Mouse (Mus musculus) embryo, embryonic 11.5 days (tissue): Measurements from ENCODE around the gene Ogfod2.

ENCODE experiments used
- DNase-seq: peaks from one replicate; pipeline ENCODE4 v3.0.0-alpha.2; 2012; ENCODE audit warnings: low read depth, low spot score

Ogfod2 gene

DNA sequence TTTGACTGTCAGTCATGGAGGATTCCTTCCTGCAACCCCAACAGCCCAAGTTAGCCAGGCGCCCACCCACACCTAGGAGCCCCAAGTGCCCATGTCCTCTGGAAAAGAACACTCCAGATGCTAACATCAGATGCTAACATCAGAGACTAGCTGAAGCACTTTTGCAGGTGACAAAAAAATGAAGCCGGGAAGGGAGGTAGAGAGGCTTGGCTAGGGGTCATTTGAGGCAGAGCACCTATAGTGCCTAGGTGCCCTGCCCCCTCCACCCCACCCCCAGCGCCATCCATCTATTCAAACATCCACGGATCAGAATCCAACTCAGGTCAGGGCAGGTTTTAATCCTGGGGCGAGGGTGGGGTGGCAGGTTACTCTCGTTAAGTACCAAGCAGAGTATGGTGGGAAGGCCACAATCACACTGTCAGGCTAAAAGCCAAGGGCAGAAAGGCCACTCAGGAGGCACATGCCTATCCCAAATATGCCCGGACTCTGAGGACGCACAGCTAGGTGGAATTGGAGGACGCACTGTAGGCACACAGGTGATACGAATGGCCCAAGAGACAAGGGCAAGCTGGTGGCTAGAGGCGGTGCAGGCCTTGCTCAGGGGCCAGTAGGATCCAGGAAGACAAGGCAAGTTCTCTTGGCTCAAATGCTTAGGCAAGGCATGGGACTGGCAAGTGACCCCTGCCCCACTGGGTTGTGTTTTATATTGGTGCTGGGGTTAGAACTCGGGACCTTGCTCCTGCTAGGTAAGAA, 18.1 kb upstream of the Ogfod2 start:
- DNase-seq: no peak

DNA sequence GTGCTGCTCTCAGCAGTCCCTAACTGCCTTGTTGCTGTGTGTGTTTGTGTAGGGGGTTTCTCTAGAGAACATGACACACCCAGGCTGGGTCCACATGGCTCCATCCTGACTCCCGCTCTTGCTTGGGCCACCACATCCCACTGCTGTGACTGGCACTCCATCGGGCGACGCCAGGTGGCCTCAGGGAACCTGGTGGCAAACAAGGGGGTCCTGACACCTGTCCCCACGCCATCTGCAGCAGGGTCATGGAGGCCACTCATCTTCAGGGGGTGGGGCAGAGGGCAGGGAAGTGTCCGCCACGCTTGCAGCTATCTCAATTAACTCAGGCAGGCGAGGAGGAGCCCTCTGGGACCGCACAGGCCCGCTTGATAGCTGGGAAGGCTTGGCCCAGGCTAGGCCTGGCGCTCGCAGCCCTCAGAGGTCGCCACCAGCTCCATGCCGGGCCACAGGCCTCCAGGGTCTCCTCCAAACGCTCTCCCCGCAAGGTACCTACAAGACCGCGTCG, 17.0 kb upstream of the Ogfod2 start:
- DNase-seq: no peak

DNA sequence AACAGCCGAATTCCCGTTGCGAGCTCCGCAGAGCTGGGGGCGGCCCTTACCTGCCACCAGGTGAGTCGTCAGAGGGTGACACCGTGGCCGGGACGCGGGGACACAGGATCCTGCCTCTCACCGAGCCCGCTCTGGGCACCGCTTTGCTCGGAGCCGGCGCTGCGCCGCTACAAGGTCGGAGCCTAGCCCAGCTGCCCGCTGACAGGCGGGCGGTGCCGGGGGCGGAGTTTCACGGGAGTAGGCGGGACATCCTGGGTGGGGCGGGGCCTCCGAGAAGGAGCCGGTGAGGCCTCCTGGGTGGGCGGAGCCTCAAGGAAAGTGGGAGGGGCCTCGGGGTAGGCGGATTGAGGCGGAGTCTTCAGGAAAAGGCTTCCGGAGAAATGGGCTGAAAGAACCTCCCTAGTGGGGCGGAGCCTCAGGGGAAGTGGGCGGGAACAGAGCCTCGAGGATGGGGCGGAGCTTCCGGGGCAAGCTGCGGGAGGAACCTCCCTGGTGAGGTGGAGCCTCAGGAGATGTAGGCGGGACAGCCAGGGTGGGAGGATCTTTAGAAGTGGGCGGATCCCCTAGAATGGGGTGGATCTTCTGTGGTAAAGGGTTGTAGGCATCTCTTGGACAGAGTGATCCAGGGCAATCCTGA, 16.4 kb upstream of the Ogfod2 start, which contains the start of gene Abcb9:
Gene Abcb9 (minus strand): TSS at position 203 of the 637 bp plus-strand sequence.
- peak; percentile 73 for DNase-seq

DNA sequence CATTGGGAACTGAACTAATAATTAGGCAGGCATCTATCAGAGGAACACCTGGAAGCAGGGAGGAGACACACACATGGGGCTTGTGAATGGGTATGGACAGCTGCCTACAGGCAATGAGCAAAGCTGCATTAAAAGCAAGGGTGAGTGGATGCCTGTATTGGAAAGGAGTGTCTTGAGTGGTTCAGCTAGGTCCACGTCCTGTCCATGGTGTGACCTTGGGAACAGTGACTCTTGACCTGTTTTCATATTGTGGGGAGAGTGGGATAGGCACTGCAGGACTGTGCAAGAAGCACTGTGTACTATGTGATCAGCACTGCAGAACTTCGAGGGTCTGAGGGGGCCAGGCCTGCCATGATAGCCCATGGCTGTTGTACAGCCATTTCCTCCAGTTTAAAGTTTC, 13.2 kb upstream of the Ogfod2 start:
- DNase-seq: no peak

DNA sequence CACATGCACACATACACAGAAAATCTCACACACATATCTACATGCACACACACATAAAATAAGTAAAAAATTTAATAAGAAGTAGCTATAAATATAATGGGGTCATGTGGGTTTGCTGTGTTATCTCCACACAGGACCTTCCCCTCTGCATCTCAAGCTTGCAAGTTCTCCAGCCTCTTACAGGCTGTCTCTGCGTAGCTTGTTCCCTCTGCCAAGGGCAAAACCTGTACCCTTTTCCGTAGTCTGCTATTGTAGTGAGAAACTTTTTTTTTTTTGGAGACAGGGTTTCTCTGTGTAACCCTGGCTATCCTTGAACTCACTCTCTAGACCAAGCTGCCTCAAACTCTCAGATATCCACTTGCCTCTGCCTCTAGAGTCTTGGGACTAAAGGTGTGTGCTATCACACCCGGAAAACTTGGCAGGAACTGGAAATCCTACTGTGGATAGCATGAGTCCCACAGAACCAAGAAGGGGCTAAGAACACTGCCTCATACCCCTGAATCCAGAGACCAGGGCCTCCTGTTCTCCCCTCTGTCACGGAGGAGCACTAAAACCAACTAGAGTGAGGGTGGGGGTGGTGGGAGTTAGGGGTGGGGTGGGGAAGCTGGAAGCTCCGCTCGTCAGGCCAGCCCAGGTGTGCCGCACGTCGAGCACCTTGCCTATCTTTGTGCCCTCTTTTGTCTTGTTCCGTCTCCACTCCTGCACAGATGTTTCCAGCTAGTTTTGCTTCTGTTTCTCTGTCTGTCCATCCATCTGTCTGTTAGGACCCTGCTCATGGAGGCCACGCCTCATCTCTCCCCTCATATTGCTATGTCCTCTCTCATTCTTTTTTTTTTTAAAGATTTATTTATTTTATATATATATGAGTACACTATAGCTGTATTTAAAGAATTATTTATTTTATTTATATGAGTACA, 11.7 kb upstream of the Ogfod2 start:
- no peak for DNase-seq

DNA sequence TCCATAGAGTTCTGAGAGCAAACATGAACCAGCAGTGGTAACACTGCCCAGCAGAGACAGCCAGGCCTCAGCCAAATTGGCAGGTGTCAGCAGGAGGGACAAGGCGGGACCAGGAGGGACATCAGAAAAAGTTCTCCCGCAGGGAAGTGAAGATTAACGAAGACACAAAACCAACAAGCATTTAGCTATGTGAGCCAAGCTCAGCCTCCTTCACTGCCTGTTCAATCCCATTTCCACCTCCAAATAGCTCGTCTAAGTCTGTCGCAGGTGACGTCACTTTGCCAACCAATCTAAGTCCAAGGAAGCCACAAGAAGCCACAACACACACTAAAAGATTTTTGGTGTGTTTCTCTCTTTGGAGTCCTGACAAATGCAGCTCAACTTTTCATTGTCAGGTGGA, 9.8 kb upstream of the Ogfod2 start:
- no peak for DNase-seq

DNA sequence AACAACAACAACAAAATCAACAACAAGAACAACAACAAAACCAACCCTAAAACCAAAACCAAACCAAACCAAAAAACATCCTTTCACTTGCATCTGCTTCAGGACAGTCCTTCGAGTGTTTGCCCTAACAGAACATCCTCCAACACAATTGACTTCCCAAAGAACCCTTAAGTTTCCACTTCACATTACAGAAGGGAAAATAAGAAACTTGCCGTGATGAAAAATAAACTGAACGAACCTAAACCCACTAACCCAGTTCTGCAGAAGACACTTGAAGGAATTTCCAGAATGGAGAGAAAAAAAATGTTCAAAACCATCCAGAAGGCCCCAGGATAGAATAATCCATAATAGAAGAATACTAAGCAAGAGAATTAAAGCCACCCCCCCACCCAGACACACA, 9.1 kb upstream of the Ogfod2 start:
- DNase-seq: no peak

DNA sequence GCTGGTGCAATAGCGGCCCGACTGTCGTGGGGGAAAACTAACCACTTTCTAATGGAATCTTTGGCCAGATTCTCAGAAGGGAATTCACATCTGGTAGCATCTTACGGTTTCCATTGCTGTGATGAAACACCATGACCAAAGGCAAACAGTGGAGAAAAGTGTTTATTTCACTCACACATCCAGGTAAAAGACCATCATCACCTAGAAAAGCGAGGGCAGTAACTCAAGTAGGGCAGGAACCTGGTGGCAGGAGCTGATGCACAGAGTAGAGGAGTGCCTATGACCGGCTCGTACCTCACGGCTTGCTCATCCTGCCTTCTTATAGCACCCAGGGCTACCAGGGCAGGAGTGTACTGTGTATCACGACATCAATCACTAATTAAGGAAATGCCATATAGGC, 8.5 kb upstream of the Ogfod2 start:
- no peak for DNase-seq

DNA sequence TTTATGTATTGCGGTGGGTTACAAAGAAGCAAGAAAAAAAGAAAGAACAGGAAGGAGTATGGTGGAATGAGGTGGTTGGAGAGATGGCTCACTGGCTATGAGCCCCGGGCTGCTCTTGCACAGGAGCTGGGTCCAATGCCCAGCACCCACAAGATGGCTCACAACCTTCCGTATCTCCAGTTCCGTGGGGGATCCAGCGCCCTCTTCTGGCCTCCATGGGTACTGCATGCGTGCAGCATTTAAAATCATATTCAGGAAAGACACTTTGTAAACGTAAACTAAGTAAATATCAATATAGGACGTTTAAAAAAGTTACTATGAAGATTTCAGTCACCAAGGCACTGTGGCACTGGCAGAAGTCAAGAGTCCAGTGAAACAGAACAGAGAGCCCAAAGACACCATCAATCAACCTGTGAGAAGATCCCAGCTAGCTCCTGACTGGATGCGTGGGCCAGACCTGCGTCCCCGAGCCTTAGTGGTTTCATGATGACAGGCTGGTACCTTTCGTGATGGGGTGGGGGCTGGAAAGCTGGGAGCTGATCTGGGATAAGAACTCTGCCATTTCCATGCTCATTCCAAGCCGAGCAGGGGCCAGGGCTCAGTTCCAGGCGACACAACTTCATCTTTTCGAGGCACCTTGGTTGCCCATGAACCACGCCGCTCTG, 888 bp upstream of the Ogfod2 start:
- DNase-seq: no peak

DNA sequence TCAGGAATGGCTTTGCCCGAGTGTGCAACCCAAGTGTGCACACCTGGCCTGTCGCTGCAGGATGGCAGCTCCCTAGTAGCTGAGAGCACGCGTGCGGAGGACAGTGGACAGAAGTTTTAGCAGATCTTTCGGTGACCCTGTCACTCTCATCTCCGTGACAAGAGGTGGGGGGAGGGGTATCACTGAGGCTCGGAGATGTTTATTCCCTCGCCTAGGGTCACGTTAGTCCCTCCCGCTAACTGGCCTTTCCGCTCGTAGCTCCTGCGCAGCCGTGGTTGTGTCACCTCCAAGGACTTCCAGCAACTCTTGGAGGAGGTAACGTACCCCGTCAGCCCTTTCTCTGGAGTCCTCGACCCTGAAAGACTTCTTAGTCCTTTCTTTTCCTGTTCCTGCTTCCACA, 434 bp downstream of the Ogfod2 start:
- no peak for DNase-seq

DNA sequence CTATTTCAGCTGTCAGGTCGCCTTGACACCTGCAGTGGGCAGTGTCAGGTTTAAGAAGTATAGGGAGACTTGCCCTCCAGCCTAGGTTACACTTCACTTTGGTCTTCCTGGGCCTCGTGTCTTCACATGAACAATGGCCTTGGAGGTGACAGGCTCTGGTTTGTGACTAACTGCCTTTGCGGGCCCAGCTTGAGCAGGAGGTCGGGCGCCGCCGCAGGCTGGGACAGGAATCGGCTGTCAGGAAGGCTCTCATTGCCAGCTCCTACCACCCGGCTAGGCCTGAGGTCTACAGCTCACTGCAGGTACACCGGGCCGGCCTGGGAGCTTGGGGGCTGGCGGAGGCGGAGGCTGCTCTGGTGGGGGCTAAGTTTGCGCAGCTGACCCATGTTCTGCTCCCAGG, 933 bp downstream of the Ogfod2 start:
- no peak for DNase-seq

DNA sequence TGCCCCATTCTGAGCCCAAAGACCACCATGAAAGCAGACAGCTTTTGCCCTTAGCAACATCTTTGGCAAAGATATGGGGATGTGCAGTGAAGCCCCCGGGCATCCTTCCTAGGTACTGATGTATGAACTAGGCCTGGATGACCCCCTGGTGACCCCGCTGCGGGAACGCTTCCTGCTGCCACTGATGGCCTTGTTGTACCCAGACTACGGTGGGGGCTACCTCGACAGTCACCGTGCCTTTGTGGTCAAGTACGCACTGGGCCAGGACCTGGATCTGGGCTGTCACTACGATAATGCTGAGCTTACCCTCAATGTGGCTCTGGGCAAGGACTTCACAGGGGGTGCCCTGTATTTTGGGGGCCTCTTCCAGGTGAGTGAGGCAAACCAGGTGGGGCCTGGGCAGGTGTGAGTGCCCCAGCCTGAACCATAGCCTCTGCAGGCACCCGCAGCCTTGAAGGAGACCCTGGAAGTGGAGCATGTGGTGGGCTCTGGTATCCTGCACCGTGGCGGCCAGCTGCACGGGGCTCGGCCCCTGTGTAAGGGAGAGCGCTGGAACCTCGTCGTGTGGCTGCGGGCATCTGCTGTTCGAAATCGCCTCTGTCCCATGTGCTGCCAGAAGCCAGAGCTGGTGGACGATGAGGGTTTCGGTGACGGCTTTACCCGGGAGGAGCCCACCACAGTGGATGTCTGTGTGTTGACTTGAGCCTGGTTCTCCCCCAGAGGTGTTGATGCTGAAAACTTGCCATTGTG, 2.4 kb downstream of the Ogfod2 start:
- DNase-seq: no peak

DNA sequence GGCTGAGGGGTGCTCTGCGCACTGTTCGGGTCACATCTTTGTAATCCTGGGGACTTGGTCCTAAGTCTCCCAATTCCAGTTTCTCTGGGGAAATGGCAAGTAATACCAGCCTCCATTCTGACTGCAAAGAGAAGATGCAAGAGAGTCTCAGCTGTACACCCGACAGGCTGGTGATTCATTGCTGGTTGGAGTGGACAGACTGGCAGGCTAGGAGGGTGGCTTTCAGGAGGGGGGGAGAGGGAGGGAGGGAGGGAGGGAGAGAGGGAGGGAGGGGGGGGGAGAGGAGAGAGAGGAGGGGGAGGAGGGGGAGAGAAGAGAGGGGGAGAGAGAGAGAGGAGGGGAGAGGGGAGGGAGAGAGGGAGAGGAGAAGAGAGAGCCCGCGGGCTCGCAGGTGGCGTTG, 3.4 kb downstream of the Ogfod2 start:
- no peak for DNase-seq

DNA sequence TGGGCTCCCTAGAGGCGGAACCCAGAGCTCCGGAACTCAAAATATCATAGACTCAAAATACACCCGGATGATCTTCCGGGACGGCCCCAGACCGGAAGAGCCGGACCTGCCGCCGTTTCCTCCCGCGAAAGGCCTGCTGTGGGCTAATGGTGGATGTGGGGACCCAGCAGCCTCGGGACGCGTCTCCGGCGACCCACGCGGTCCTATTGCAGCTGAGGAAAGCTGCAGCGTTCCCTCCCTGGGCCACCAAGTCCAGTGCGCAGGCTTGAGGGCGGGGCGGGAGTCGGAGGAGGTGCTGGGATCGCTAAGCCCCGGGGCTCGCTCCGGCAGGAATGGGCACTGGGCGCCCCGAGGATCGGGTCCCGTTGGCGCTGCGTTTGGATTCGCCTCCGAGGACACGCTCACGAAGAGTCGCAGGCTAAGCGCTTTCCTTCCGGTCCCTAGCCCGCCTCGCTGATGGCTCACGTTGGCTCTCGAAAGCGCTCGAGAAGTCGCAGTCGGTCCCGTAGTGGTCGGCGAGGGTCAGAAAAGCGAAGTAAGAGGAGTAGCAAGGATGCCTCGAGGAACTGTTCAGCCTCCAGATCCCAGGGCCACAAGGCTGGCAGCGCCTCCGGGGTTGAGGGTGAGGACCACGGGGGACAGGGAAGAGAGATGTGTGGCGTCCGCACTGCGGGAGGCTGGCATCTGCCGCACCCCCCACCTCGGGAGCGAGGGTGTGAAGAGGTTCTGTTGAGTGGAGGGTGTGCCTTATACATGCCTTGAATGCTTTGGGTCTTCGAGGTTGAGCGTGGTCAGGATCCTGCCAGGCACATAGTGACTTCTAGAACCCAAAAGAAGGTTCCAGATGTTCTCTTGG, 4.1 kb downstream of the Ogfod2 start, which contains the start of gene Arl6ip4:
Gene Arl6ip4 (plus strand): TSS at position 100 of the 856 bp plus-strand sequence.
- DNase-seq: peak; percentile 61

DNA sequence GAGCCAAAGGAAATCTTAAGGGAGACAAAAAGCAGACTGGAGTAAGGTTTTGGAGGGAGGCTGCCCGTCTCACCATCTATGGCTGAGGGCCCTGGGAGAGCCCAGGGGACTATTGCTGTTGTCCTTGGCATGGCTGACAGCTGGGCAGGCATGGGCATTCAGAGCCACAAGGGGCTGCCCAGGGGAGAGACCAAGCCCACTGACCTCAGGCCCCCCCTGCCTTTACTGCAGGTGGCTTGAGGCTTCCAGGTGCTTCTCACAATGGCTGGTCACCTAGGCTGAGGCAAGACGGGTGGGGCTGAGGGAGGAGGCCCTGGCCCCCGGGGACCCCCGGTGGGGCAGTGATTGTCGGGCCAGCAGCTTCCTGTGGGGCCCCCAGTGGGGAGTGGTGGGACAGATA, 7.1 kb downstream of the Ogfod2 start:
- no peak for DNase-seq

DNA sequence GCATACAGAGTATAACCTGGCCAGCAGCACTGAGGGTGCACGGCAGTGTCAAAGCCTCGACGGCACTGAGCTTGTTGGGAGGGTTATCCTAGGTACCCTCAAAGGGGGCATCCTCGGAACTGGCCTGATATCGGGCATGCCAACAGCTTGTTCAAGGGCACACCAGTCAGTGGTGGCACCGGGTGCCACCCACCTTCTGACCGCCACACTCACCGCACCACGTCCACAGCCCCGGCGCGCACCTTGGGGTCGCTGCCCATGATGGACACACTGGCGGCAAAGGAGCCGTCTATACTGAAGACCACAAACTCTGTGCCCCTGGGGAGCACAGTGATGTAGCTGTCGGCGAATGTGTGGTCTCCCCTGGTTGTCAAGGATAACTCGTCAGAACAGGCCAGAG, 10.3 kb downstream of the Ogfod2 start:
- no peak for DNase-seq

DNA sequence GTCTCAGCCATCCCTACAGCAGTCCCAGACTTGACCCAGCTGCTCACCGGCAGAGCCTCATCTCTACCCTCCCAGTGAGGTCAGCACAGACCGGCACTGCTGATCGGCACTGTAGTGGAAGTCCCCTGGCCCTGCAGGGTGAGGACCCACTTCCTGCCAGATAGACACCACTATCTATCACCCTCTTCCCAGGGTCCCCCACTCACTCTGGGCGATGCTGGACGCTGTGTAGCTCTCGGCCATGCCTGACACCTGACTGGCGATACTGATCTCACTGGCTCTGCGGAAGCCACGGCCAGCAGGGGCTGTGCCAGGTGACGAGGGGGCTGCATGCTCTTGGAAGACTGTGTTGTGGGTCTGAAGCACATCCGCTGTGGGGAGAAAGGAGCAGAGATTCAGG, 13.0 kb downstream of the Ogfod2 start:
- DNase-seq: no peak

DNA sequence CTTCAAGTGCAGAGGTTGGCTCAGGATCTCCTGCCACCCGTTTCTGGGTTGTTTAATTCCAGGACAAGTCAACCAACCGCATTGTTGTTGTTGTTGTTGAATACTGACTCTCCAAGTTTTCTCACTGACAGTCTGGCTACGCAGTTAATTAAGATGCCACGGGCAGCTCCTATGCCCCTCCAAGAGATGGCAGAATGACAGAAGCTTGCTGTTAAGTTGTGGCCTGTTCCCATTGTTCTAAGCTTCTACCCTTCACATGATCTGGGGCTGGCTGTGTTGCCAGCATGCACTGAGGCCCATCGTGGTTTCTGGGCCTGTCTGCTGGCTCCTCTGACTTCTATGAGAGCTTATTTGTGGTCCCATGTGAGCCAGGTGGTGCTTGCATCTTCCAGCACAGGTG, 22.2 kb downstream of the Ogfod2 start:
- DNase-seq: no peak

DNA sequence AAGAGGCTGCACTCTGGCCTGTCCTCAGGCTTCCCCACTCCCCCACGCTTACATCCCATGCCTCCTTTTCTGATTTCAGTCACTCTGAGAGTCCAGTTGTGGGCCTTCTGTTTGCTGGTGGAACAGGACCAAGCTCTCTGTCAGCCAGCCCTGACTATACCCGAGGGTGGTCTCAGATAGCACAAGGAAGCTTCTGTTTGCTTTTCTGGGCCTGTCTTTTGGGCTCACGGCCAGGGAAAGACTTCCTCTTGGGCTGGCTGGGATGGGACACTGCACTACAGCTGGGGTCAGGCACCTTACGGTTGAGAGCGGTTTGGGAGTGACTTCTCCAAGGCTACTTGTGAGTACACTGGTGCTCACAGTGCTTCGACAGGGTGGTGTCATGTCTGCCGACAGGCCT, 26.0 kb downstream of the Ogfod2 start:
- DNase-seq: no peak

DNA sequence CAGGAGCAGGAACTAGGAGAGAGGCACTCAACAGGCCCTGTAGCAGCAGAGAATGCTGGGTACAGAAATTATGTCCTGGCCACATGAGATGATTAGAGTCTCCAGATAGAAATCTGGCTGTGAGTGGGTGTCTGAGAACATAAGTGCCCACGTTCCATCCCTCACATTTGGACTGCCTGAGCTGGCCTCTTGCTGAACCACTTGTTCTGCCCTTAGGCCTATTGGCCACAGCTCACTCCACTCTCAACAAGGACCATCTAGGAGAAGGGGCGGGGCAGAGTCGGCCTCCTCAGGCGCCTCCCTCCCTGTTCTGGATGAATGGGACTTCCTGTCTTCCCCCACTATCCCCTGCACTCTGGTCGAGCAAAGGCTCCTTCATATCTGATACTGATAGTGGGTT, 36.9 kb downstream of the Ogfod2 start:
- no peak for DNase-seq
